Mouse (Mus musculus): Measurements from ENCODE around the gene Hras. TPM values are rescaled to one million over a fixed set of nuclear protein-coding genes. Genes with fewer than 3 reads are reported as not detected.

The Hras gene
- polyA plus RNA-seq, 1 experiment: 77.9 TPM

GRCm38 (mm10) chr7:141227796-141228195 lies 34.0 kb upstream of the Hras start:
- H3K4me1 ChIP-seq (replicated peaks; ENCODE audit: control insufficient read depth, insufficient read depth, low read length): peaks cover 17% of the 10 kb centered on the region
- H3K27ac ChIP-seq (ENCODE audit: control insufficient read depth, insufficient read depth, low read length): no peak overlapping the region
- H3K27me3 ChIP-seq (ENCODE audit: control insufficient read depth, insufficient read depth, low read length): no peaks in the 10 kb centered on the region
- no peak overlapping the region for H3K4me3 ChIP-seq (ENCODE audit: control insufficient read depth, insufficient read depth, low read length)
- peaks cover 13% of the 10 kb centered on the region for H3K36me3 ChIP-seq (ENCODE audit: control insufficient read depth, insufficient read depth, low read length)
- TF ChIP-seq POLR2A (IDR thresholded peaks at IDR 0.05; ENCODE audit: control insufficient read depth, extremely low read depth, insufficient read depth, low read length, poor library complexity) (no peak), CTCF (IDR thresholded peaks at IDR 0.05; ENCODE audit: borderline replicate concordance, control insufficient read depth, extremely low read depth, insufficient read depth, low read length, poor library complexity) (no peak)
- 94% methylated on average over 4 of the region's 4 CpGs for WGBS
- no peak for DNase-seq

GRCm38 (mm10) chr7:141226535-141226934 lies 32.7 kb upstream of the Hras start:
- Histone ChIP-seq H3K4me3 (ENCODE audit: control insufficient read depth, insufficient read depth, low read length) (no peak overlapping the region), H3K27me3 (ENCODE audit: control insufficient read depth, insufficient read depth, low read length) (no peaks in the 10 kb centered on the region), H3K36me3 (ENCODE audit: control insufficient read depth, insufficient read depth, low read length) (peaks cover under 1% of the 10 kb centered on the region; the same call in 1 of the 2 replicates), H3K4me1 (replicated peaks; ENCODE audit: control insufficient read depth, insufficient read depth, low read length) (peaks cover 26% of the 10 kb centered on the region), H3K27ac (ENCODE audit: control insufficient read depth, insufficient read depth, low read length) (no peak overlapping the region)
- no peak for TF ChIP-seq POLR2A (IDR thresholded peaks at IDR 0.05; ENCODE audit: control insufficient read depth, extremely low read depth, insufficient read depth, low read length, poor library complexity)
- DNase-seq: no peak
- 93% methylated on average over 6 of the region's 6 CpGs for WGBS

GRCm38 (mm10) chr7:141222696-141223215 lies 29.0 kb upstream of the Hras start:
- Histone ChIP-seq H3K27ac (ENCODE audit: control insufficient read depth, insufficient read depth, low read length) (no peak overlapping the region), H3K4me1 (replicated peaks; ENCODE audit: control insufficient read depth, insufficient read depth, low read length) (peaks cover 14% of the 10 kb centered on the region), H3K36me3 (ENCODE audit: control insufficient read depth, insufficient read depth, low read length) (no peaks in the 10 kb centered on the region), H3K27me3 (ENCODE audit: control insufficient read depth, insufficient read depth, low read length) (no peaks in the 10 kb centered on the region), H3K4me3 (ENCODE audit: control insufficient read depth, insufficient read depth, low read length) (no peak overlapping the region)
- DNase-seq: no peak
- 99% methylated on average over 4 of the region's 4 CpGs for WGBS
- TF ChIP-seq POLR2A (IDR thresholded peaks at IDR 0.05; ENCODE audit: control insufficient read depth, extremely low read depth, insufficient read depth, low read length, poor library complexity): no peak

- no peak for DNase-seq
- Histone ChIP-seq H3K4me3 (ENCODE audit: control insufficient read depth, insufficient read depth, low read length) (peak overlapping the region; percentile 24), H3K27ac (ENCODE audit: control insufficient read depth, insufficient read depth, low read length) (no peak overlapping the region), H3K27me3 (ENCODE audit: control insufficient read depth, insufficient read depth, low read length) (no peaks in the 10 kb centered on the region), H3K36me3 (ENCODE audit: control insufficient read depth, insufficient read depth, low read length) (no peaks in the 10 kb centered on the region), H3K4me1 (replicated peaks; ENCODE audit: control insufficient read depth, insufficient read depth, low read length) (peaks cover 14% of the 10 kb centered on the region)
- whole genome bisulfite sequencing: 20% methylated on average over 8 of the region's 8 CpGs
- no peak for TF ChIP-seq POLR2A (IDR thresholded peaks at IDR 0.05; ENCODE audit: control insufficient read depth, extremely low read depth, insufficient read depth, low read length, poor library complexity)
- TF ChIP-seq CTCF (IDR thresholded peaks at IDR 0.05; ENCODE audit: borderline replicate concordance, control insufficient read depth, extremely low read depth, insufficient read depth, low read length, poor library complexity): no peak
These were observed 28.3 kb upstream of the Hras start for GRCm38 (mm10) chr7:141222126-141222467.

GRCm38 (mm10) chr7:141221249-141222125 lies 27.7 kb upstream of the Hras start:
- TF ChIP-seq CTCF (IDR thresholded peaks at IDR 0.05; ENCODE audit: borderline replicate concordance, control insufficient read depth, extremely low read depth, insufficient read depth, low read length, poor library complexity) (peak; percentile 54; the same call in 1 of the 2 replicates), POLR2A (IDR thresholded peaks at IDR 0.05; ENCODE audit: control insufficient read depth, extremely low read depth, insufficient read depth, low read length, poor library complexity) (no peak)
- Histone ChIP-seq H3K4me3 (ENCODE audit: control insufficient read depth, insufficient read depth, low read length) (peak overlapping the region; percentile 24), H3K27me3 (ENCODE audit: control insufficient read depth, insufficient read depth, low read length) (no peaks in the 10 kb centered on the region), H3K27ac (ENCODE audit: control insufficient read depth, insufficient read depth, low read length) (no peak overlapping the region), H3K36me3 (ENCODE audit: control insufficient read depth, insufficient read depth, low read length) (no peaks in the 10 kb centered on the region), H3K4me1 (replicated peaks; ENCODE audit: control insufficient read depth, insufficient read depth, low read length) (peaks cover 16% of the 10 kb centered on the region)
- 26% methylated on average over 44 of the region's 44 CpGs for WGBS
- peak; percentile 90 for DNase-seq

- H3K4me3 ChIP-seq (ENCODE audit: control insufficient read depth, insufficient read depth, low read length): no peak overlapping the region
- WGBS: 86% methylated on average over 1 of the region's 1 CpGs
- no peak for DNase-seq
- H3K27me3 ChIP-seq (ENCODE audit: control insufficient read depth, insufficient read depth, low read length): no peaks in the 10 kb centered on the region
- H3K4me1 ChIP-seq (replicated peaks; ENCODE audit: control insufficient read depth, insufficient read depth, low read length): peaks cover 20% of the 10 kb centered on the region
- no peaks in the 10 kb centered on the region for H3K36me3 ChIP-seq (ENCODE audit: control insufficient read depth, insufficient read depth, low read length)
- no peak overlapping the region for H3K27ac ChIP-seq (ENCODE audit: control insufficient read depth, insufficient read depth, low read length)
- TF ChIP-seq POLR2A (IDR thresholded peaks at IDR 0.05; ENCODE audit: control insufficient read depth, extremely low read depth, insufficient read depth, low read length, poor library complexity) (no peak), CTCF (IDR thresholded peaks at IDR 0.05; ENCODE audit: borderline replicate concordance, control insufficient read depth, extremely low read depth, insufficient read depth, low read length, poor library complexity) (no peak)
These were observed 26.6 kb upstream of the Hras start for GRCm38 (mm10) chr7:141220377-141220776.
